Mouse (Mus musculus) skeletal muscle tissue, adult 2 months (tissue): ENCODE data around the gene H2-M10.3.
"Not testable (repeated sequence)": the region's sequence is repeated elsewhere in the genome, so short reads cannot be mapped to it uniquely, and the experiment has no call there.

Source experiments
- DNase-seq: peaks from one replicate; pipeline ENCODE4 v3.0.0-alpha.2; 2012; ENCODE audit warnings: low read depth, low spot score

H2-M10.3 gene

GRCm38 (mm10) chr17:36368317-36368716, at the start of gene H2-M10.3:
Gene H2-M10.3, minus strand, starts transcription at chr17:36368417.
- DNase-seq, result not testable (repeated sequence)

- no peak for DNase-seq
Measured at GRCm38 (mm10) chr17:36417416-36417815, 49.2 kb upstream of the H2-M10.3 start.

- DNase-seq, result no peak
Measured at GRCm38 (mm10) chr17:36415407-36415806, 47.2 kb upstream of the H2-M10.3 start.

- no peak for DNase-seq
Measured at GRCm38 (mm10) chr17:36414361-36414760, 46.1 kb upstream of the H2-M10.3 start.

- no peak for DNase-seq
Measured at GRCm38 (mm10) chr17:36389907-36390306, 21.7 kb upstream of the H2-M10.3 start.

- DNase-seq, result not testable (repeated sequence)
Measured at GRCm38 (mm10) chr17:36362404-36362803, 5.8 kb downstream of the H2-M10.3 start.

- not testable (repeated sequence) for DNase-seq
Measured at GRCm38 (mm10) chr17:36357512-36357911, 10.7 kb downstream of the H2-M10.3 start.

- DNase-seq, result no peak
Measured at GRCm38 (mm10) chr17:36355763-36356162, 12.5 kb downstream of the H2-M10.3 start.

GRCm38 (mm10) chr17:36355343-36355742, 12.9 kb downstream of the H2-M10.3 start:
- DNase-seq, result peak; percentile 10

- DNase-seq, result no peak
Measured at GRCm38 (mm10) chr17:36326055-36326454, 42.2 kb downstream of the H2-M10.3 start, which contains the start of gene H2-M10.1. Gene H2-M10.1, minus strand, starts transcription at chr17:36326155.

- DNase-seq, result no peak
Measured at GRCm38 (mm10) chr17:36315689-36316253, 52.4 kb downstream of the H2-M10.3 start.

- DNase-seq, result no peak
Measured at GRCm38 (mm10) chr17:36315041-36315688, 53.1 kb downstream of the H2-M10.3 start.
